Mouse (Mus musculus): ENCODE data around the gene Efr3b. TPM values are rescaled to one million over a fixed set of nuclear protein-coding genes. Genes with fewer than 3 reads are reported as not detected.

Gene Efr3b
- polyA plus RNA-seq, 1 experiment, result not detected

GRCm38 (mm10) chr12:4048031-4048430 lies 9.3 kb upstream of the Efr3b start:
- WGBS, result 36% methylated on average over 6 of the region's 6 CpGs
- Histone ChIP-seq H3K4me3 (ENCODE audit: insufficient read depth, low read depth, low read length) (no peak overlapping the region), H3K27ac (ENCODE audit: insufficient read depth, low read depth, low read length) (peak overlapping the region; percentile 18; the same call in 1 of the 2 replicates)

DNA sequence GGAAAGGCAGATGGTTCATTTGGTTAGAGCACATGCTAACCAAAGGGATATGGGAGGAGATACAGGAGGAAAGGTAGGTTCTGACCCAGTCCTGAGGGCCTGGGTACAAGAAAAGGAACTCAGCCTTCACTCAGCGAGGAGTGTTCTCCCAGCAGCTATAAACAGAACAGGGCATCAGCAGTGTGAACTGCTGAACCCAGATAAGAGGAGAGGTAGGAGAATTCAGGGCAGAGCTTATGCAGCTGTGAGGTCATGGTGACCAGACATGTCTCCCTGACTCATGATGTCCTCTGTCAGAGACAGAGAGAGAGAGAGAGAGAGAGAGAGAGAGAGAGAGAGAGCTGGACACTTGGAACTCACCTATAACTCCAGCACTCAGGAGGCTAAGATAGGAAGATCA lies 7.3 kb upstream of the Efr3b start:
- Histone ChIP-seq H3K4me1 (ENCODE audit: control insufficient read depth, insufficient read depth, low read length) (peaks cover 7% of the 10 kb centered on the region), H3K27ac (ENCODE audit: insufficient read depth, low read depth, low read length) (no peak overlapping the region), H3K4me3 (ENCODE audit: insufficient read depth, low read depth, low read length) (no peak overlapping the region)
- WGBS, result 88% methylated on average over 1 of the region's 1 CpGs
- TF ChIP-seq POLR2A (IDR thresholded peaks at IDR 0.05; ENCODE audit: insufficient read depth, low read depth, low read length) (no peak), CTCF (IDR thresholded peaks at IDR 0.05; ENCODE audit: insufficient read depth, low read depth, low read length) (no peak)

More at GRCm38 (mm10) chr12:4048031-4048430, 9.3 kb upstream of the Efr3b start:
- H3K4me1 ChIP-seq (ENCODE audit: control insufficient read depth, insufficient read depth, low read length), result peaks cover 3% of the 10 kb centered on the region; the same call in 1 of the 2 replicates
- no peak for TF ChIP-seq POLR2A (IDR thresholded peaks at IDR 0.05; ENCODE audit: insufficient read depth, low read depth, low read length)
- TF ChIP-seq CTCF (IDR thresholded peaks at IDR 0.05; ENCODE audit: insufficient read depth, low read depth, low read length), result no peak

DNA sequence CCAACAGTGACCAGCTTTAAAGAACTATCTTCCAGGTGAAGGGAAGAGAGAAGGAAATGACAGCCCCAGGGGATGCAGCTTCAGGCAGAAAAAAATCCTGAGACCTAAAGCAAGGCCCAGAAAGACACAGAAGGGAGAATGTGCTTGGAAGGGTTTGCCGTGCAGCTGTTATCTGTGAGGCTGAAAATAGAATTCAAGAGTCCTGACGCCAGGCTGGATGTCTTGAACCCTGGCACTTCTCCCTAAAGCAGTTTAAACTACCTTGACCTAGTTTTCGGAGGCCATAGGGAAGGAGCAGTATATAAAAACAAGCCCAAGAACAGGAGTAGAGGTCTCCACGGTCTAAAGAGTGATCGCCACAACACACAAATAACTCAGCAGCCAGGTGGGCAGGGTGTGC lies 3.7 kb upstream of the Efr3b start:
- WGBS, result 66% methylated on average over 5 of the region's 5 CpGs

GRCm38 (mm10) chr12:4039046-4039445 lies 331 bp upstream of the Efr3b start:
- Histone ChIP-seq H3K4me1 (ENCODE audit: control insufficient read depth, insufficient read depth, low read length) (peaks cover 31% of the 10 kb centered on the region), H3K4me3 (ENCODE audit: insufficient read depth, low read depth, low read length) (peak overlapping the region; percentile 74), H3K27ac (ENCODE audit: insufficient read depth, low read depth, low read length) (no peak overlapping the region)
- 6% methylated on average over 13 of the region's 13 CpGs for WGBS
- no peak for TF ChIP-seq CTCF (IDR thresholded peaks at IDR 0.05; ENCODE audit: insufficient read depth, low read depth, low read length)
- TF ChIP-seq POLR2A (IDR thresholded peaks at IDR 0.05; ENCODE audit: insufficient read depth, low read depth, low read length), result no peak

More for the DNA sequence above, 3.7 kb upstream of the Efr3b start:
- H3K27ac ChIP-seq (ENCODE audit: insufficient read depth, low read depth, low read length), result no peak overlapping the region; the same call in 1 of the 2 replicates
- peaks cover 13% of the 10 kb centered on the region for H3K4me1 ChIP-seq (ENCODE audit: control insufficient read depth, insufficient read depth, low read length)
- no peak for TF ChIP-seq CTCF (IDR thresholded peaks at IDR 0.05; ENCODE audit: insufficient read depth, low read depth, low read length)
- TF ChIP-seq POLR2A (IDR thresholded peaks at IDR 0.05; ENCODE audit: insufficient read depth, low read depth, low read length), result no peak
- H3K4me3 ChIP-seq (ENCODE audit: insufficient read depth, low read depth, low read length), result no peak overlapping the region

GRCm38 (mm10) chr12:4037511-4037910 lies 1.2 kb downstream of the Efr3b start:
- peak overlapping the region; percentile 52 for H3K27ac ChIP-seq (ENCODE audit: insufficient read depth, low read depth, low read length)
- H3K4me1 ChIP-seq (ENCODE audit: control insufficient read depth, insufficient read depth, low read length), result peaks cover 40% of the 10 kb centered on the region
- WGBS, result 12% methylated on average over 5 of the region's 5 CpGs
- TF ChIP-seq POLR2A (IDR thresholded peaks at IDR 0.05; ENCODE audit: insufficient read depth, low read depth, low read length) (no peak), CTCF (IDR thresholded peaks at IDR 0.05; ENCODE audit: insufficient read depth, low read depth, low read length) (no peak)
- H3K4me3 ChIP-seq (ENCODE audit: insufficient read depth, low read depth, low read length), result peak overlapping the region; percentile 74

DNA sequence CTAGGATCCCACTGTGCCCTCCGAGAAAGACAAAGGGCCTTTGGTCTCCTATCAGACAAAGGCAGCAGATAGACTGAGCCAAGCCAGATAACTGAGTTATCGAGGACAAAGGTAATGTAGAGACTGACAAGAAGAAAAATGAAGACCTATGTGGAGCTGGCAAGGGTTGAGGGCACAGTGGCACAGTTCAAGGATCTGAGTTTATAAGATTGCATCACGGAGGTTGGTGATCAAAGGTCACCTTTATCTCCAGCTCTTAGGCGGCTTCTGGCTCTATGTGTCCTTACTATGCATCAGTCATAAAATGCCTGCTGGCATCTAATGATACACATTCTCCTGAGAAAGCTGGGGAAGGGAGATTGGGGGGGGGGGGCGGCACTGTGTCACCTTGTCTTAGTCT lies 2.6 kb downstream of the Efr3b start:
- WGBS, result 91% methylated on average over 5 of the region's 5 CpGs
- Histone ChIP-seq H3K27ac (ENCODE audit: insufficient read depth, low read depth, low read length) (no peak overlapping the region), H3K4me1 (ENCODE audit: control insufficient read depth, insufficient read depth, low read length) (peaks cover 38% of the 10 kb centered on the region), H3K4me3 (ENCODE audit: insufficient read depth, low read depth, low read length) (no peak overlapping the region)
- TF ChIP-seq CTCF (IDR thresholded peaks at IDR 0.05; ENCODE audit: insufficient read depth, low read depth, low read length) (no peak), POLR2A (IDR thresholded peaks at IDR 0.05; ENCODE audit: insufficient read depth, low read depth, low read length) (no peak)

DNA sequence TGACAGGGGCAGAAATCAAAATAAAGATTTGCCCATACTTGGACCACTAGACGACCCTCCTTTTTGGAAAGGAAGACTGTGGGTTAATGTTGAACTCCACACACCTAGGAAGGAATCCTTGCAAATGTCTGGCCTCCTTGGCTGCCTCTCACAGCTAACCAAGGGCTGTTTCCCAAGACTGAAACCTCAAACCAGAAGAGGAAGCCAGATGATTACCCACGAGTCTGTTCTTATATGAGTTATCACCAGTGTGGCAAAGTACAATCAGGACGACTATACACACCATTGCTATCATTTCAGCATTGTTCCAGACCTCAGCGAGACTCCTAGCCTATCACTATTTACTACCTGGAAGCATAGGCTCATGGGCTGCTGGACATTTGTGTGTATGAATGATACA lies 9.7 kb downstream of the Efr3b start:
- no peak for TF ChIP-seq POLR2A (IDR thresholded peaks at IDR 0.05; ENCODE audit: insufficient read depth, low read depth, low read length)
- no peak for TF ChIP-seq CTCF (IDR thresholded peaks at IDR 0.05; ENCODE audit: insufficient read depth, low read depth, low read length)
- Histone ChIP-seq H3K4me3 (ENCODE audit: insufficient read depth, low read depth, low read length) (no peak overlapping the region), H3K27ac (ENCODE audit: insufficient read depth, low read depth, low read length) (no peak overlapping the region), H3K4me1 (ENCODE audit: control insufficient read depth, insufficient read depth, low read length) (peaks cover 26% of the 10 kb centered on the region)
- 77% methylated on average over 4 of the region's 4 CpGs for WGBS

DNA sequence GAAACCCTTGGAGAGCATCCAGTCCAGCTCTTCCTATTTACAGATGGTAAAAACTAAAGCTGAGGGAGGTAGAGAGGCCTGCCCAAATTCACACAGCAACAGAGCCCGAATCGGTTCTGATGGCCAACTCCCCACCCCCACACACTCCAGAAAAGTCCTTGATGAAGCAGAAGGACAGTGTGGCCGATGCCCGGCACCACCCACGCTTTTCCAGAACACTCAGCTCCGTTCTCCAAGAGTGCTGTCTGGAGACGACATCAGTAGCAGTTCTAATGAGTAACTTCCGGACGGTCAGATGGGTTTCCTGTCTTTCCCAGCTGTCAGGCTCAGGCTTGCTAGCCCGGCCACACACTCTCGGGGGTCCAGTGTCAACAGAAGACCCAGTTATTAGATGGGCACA lies 10.2 kb downstream of the Efr3b start:
- 62% methylated on average over 11 of the region's 11 CpGs for WGBS

DNA sequence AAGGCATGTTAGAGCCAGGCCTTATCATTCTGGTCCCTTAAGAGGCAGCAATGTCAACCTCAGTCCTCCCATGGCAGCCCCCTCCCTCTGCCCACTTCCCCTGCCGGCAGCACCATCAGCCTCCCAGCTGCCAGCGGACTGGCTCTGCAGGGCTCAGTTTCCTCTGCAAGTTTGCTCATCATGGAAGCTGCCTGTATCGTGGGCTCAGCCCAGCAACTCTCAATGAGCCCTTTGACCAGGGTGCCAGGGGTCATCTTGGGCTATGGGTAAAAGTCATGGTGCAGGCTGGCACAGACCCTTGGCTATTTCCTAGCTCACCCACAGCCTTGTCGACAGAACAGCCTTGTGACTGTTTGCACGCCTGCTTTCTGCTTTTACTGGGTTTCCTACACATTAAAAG lies 14.4 kb downstream of the Efr3b start:
- WGBS, result 66% methylated on average over 5 of the region's 5 CpGs
- peaks cover 21% of the 10 kb centered on the region for H3K4me1 ChIP-seq (ENCODE audit: control insufficient read depth, insufficient read depth, low read length)
- H3K4me3 ChIP-seq (ENCODE audit: insufficient read depth, low read depth, low read length), result no peak overlapping the region
- H3K27ac ChIP-seq (ENCODE audit: insufficient read depth, low read depth, low read length), result no peak overlapping the region
- TF ChIP-seq CTCF (IDR thresholded peaks at IDR 0.05; ENCODE audit: insufficient read depth, low read depth, low read length) (no peak), POLR2A (IDR thresholded peaks at IDR 0.05; ENCODE audit: insufficient read depth, low read depth, low read length) (no peak)

More for the DNA sequence above, 10.2 kb downstream of the Efr3b start:
- no peak overlapping the region for H3K27ac ChIP-seq (ENCODE audit: insufficient read depth, low read depth, low read length)
- peaks cover 22% of the 10 kb centered on the region for H3K4me1 ChIP-seq (ENCODE audit: control insufficient read depth, insufficient read depth, low read length)
- no peak overlapping the region for H3K4me3 ChIP-seq (ENCODE audit: insufficient read depth, low read depth, low read length)
- no peak for TF ChIP-seq CTCF (IDR thresholded peaks at IDR 0.05; ENCODE audit: insufficient read depth, low read depth, low read length)
- TF ChIP-seq POLR2A (IDR thresholded peaks at IDR 0.05; ENCODE audit: insufficient read depth, low read depth, low read length), result no peak

DNA sequence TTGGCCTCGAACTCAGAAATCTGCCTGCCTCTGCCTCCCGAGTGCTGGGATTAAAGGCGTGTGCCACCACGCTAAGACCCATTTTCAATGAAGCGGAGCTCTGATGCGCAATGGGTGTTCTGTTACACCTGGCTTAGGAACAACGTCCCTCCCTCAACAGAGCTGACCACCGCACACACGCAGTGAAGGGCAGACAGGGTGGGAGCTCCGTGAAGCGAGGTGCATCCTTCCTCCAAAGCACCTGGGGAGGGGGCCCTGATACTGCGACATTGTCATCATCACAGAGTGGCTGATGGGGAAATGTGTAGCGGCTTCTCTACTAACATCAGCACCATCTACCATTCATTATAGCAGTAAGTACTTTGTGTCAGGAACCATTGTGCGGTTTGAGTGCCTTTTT lies 15.2 kb downstream of the Efr3b start:
- Histone ChIP-seq H3K27ac (ENCODE audit: insufficient read depth, low read depth, low read length) (no peak overlapping the region), H3K4me3 (ENCODE audit: insufficient read depth, low read depth, low read length) (no peak overlapping the region), H3K4me1 (ENCODE audit: control insufficient read depth, insufficient read depth, low read length) (peaks cover 18% of the 10 kb centered on the region)
- WGBS, result 96% methylated on average over 14 of the region's 14 CpGs
- no peak for TF ChIP-seq CTCF (IDR thresholded peaks at IDR 0.05; ENCODE audit: insufficient read depth, low read depth, low read length)
- TF ChIP-seq POLR2A (IDR thresholded peaks at IDR 0.05; ENCODE audit: insufficient read depth, low read depth, low read length), result no peak

Measured in olfactory bulb, adult 2 months (tissue).